Mouse (Mus musculus): ENCODE data around the gene Smpd3.

DNA sequence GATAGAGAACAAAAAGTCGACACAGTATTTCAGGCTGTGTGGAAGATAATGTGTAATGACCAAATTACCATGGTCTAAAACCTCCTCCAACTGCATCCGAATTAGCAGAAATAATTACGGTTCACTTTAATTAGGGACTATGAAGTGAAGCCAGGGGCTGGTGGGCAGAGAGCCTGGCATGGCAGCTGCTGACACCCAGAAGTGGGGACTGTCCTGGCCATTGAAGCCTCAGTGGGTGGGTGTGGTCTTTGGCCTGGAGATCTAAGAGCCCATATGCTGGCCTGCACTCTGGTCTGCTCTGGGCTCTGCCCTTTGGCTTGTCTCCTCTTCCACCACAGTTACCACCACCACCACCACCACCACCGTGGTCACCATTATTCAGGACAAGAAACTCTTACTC lies 73.9 kb downstream of the Smpd3 start:
- TF ChIP-seq EP300 (IDR thresholded peaks at IDR 0.05; ENCODE audit: low read depth), result no peak
- TF ChIP-seq CTCF (IDR thresholded peaks at IDR 0.05; ENCODE audit: low read depth), result no peak

Measured in liver, postnatal 0 days (tissue).